Mouse (Mus musculus) G1E (cell line): ENCODE measurements around the gene Bcl2l1.

Experiments used
- CTCF ChIP-seq: IDR thresholded peaks from 2 replicates; pipeline ENCODE4 v1.5.1; 2012; ENCODE audit warnings: low read depth, low read length, inconsistent platforms, mixed read lengths
- GATA1 ChIP-seq: IDR thresholded peaks from 2 replicates; pipeline ENCODE4 v1.6.1; 2012; ENCODE audit warnings: borderline replicate concordance, low read length, inconsistent platforms, mixed read lengths
- GATA2 ChIP-seq: IDR thresholded peaks from 2 replicates; pipeline ENCODE4 v1.6.1; 2012; ENCODE audit warnings: low read depth, low read length, inconsistent platforms, borderline replicate concordance
- POLR2AphosphoS5 ChIP-seq: IDR thresholded peaks from 2 replicates; pipeline ENCODE4 v1.6.1; 2012; ENCODE audit warnings: low read depth, low read length, inconsistent platforms; ENCODE audit not compliant: insufficient replicate concordance
- TAL1 ChIP-seq: conservative IDR thresholded peaks from 2 replicates; pipeline ENCODE4 v1.6.1; 2012; ENCODE audit warnings: low read depth, low read length, inconsistent platforms, mixed read lengths

- no peak for TF ChIP-seq CTCF
- TF ChIP-seq GATA1, result no peak
- TF ChIP-seq TAL1, result no peak
- no peak for TF ChIP-seq POLR2AphosphoS5
- no peak for TF ChIP-seq GATA2
Measured at GRCm38 (mm10) chr2:152771571-152771970, 60.0 kb downstream of the Bcl2l1 start.
